Mouse (Mus musculus) heart, postnatal 0 days (tissue): ENCODE data around the gene Adamts3. TPM values are rescaled to one million over a fixed set of nuclear protein-coding genes. Genes with fewer than 3 reads are reported as not detected.
A peak's percentile ranks its signal among the peaks of the same experiment; 100 is the strongest.

Source experiments
- ATAC-seq: fragments of 200-750 bp; cut with Nextera tagmentation; 2 replicates; pipeline ENCODE4 v1.8.0; 2017; ENCODE audit warnings: low read depth, moderate number of reproducible peaks, moderate library complexity; ENCODE audit not compliant: insufficient read depth
- DNase-seq: peaks from one replicate; pipeline ENCODE4 v3.0.0-alpha.2; 2016; ENCODE audit warnings: low spot score
- H3K27ac ChIP-seq: fragments of 300-500 bp; sonication (generic); 2 replicates; pipeline ENCODE4 v1.5.1; 2014; ENCODE audit warnings: low read depth, mild to moderate bottlenecking
- H3K27me3 ChIP-seq: fragments of 300-500 bp; sonication (generic); 2 replicates; pipeline ENCODE4 v1.6.1; 2014; ENCODE audit warnings: low read length, mixed read lengths; ENCODE audit not compliant: control insufficient read depth, insufficient read depth
- H3K36me3 ChIP-seq: fragments of 300-500 bp; sonication (generic); replicated peaks from 2 replicates; pipeline ENCODE4 v1.6.1; 2014; ENCODE audit warnings: low read length, mixed read lengths; ENCODE audit not compliant: control insufficient read depth, insufficient read depth
- H3K4me1 ChIP-seq: fragments of 300-500 bp; sonication (generic); 2 replicates; pipeline ENCODE4 v1.6.1; 2014; ENCODE audit warnings: antibody characterized with exemption; ENCODE audit not compliant: control insufficient read depth, insufficient read depth
- H3K4me2 ChIP-seq: fragments of 300-500 bp; sonication (generic); 2 replicates; pipeline ENCODE4 v1.6.1; 2014; ENCODE audit warnings: low read depth, mild to moderate bottlenecking, low read length, moderate library complexity
- H3K4me3 ChIP-seq: fragments of 300-500 bp; sonication (generic); 2 replicates; pipeline ENCODE4 v1.5.1; 2014; ENCODE audit warnings: low read depth, low read length
- H3K9ac ChIP-seq: fragments of 300-500 bp; sonication (generic); replicated peaks from 2 replicates; pipeline ENCODE4 v1.6.1; 2014; ENCODE audit warnings: low read depth, low read length, mixed read lengths
- H3K9me3 ChIP-seq: fragments of 300-500 bp; sonication (generic); replicated peaks from 2 replicates; pipeline ENCODE4 v1.6.1; 2016; ENCODE audit warnings: low read length; ENCODE audit not compliant: control insufficient read depth
- CTCF ChIP-seq: IDR thresholded peaks from 2 replicates; pipeline ENCODE4 v1.5.1; 2016; ENCODE audit warnings: antibody characterized with exemption, control low read depth, low read depth
- EP300 ChIP-seq: IDR thresholded peaks from 2 replicates; pipeline ENCODE4 v1.6.1; 2016; ENCODE audit warnings: antibody characterized with exemption, low read depth
- WGBS: fragments of 180-500 bp; shearing (Covaris S2); extraction: QIAGEN DNeasy Blood & Tissue Kit; methylation state at CpG from one replicate; pipeline ENCODE4 v1.1.7; 2014; 5-methylcytosine and 5-hydroxymethylcytosine counted together
- polyA plus RNA-seq: library from polyadenylated mRNA; unstranded; fragments of >200 nt; fragmentation: Nextera tagmentation; extraction: Ambion mirVana; gene quantifications from 2 replicates; pipeline ENCODE4 v1.2.1, GENCODE M21; 2015
- total RNA-seq: library from RNA; depleted of rRNA; stranded (reverse); fragments of >200 nt; gene quantifications from 2 replicates; pipeline ENCODE4 v1.2.3, GENCODE M21; 2014; ENCODE audit warnings: low replicate concordance

Adamts3 gene
- total and polyA plus RNA-seq, 2 experiments from 2014 or later: 3.8 to 8.9 TPM

- Histone ChIP-seq H3K4me3 (no peak overlapping the region), H3K27me3 (no peaks in the 10 kb centered on the region), H3K9ac (no peak overlapping the region), H3K36me3 (no peaks in the 10 kb centered on the region), H3K27ac (no peak overlapping the region), H3K9me3 (no peaks in the 10 kb centered on the region), H3K4me2 (no peak overlapping the region), H3K4me1 (peaks cover 7% of the 10 kb centered on the region; the same call in 1 of the 2 replicates)
- DNase-seq (no peak), ATAC-seq (no peak)
- WGBS: 78% methylated on average over 3 of the region's 3 CpGs
- TF ChIP-seq CTCF (no peak), EP300 (no peak)
Measured at GRCm38 (mm10) chr5:89730411-89730810, 152.7 kb downstream of the Adamts3 start.

- 19% methylated on average over 3 of the region's 3 CpGs for WGBS
- H3K27ac ChIP-seq: 0 out of 2 replicates have a peak overlapping the region, but pooled peaks have one; percentile 23
- no peaks in the 10 kb centered on the region for H3K27me3 ChIP-seq
- H3K9ac ChIP-seq: no peak overlapping the region
- no peak overlapping the region for H3K4me2 ChIP-seq
- no peaks in the 10 kb centered on the region for H3K36me3 ChIP-seq
- TF ChIP-seq CTCF: no peak
- H3K4me3 ChIP-seq: no peak overlapping the region
- H3K9me3 ChIP-seq: no peaks in the 10 kb centered on the region
- peaks cover 7% of the 10 kb centered on the region; the same call in 1 of the 2 replicates for H3K4me1 ChIP-seq
- ATAC-seq (no peak), DNase-seq (peak; percentile 41)
Measured at GRCm38 (mm10) chr5:89728117-89728516, 155.0 kb downstream of the Adamts3 start.

- DNase-seq (peak; percentile 8), ATAC-seq (no peak)
- no peaks in the 10 kb centered on the region for H3K27me3 ChIP-seq
- no peak overlapping the region for H3K4me3 ChIP-seq
- no peaks in the 10 kb centered on the region for H3K9me3 ChIP-seq
- H3K9ac ChIP-seq: no peak overlapping the region
- no peaks in the 10 kb centered on the region for H3K36me3 ChIP-seq
- no peak for TF ChIP-seq CTCF
- TF ChIP-seq EP300: no peak
- peaks cover 7% of the 10 kb centered on the region; the same call in 1 of the 2 replicates for H3K4me1 ChIP-seq
- 33% methylated on average over 6 of the region's 6 CpGs for WGBS
- peak overlapping the region; percentile 52 for H3K27ac ChIP-seq
- 0 out of 2 replicates have a peak overlapping the region, but pooled peaks have one; percentile 15 for H3K4me2 ChIP-seq
Measured at GRCm38 (mm10) chr5:89727497-89728057, 155.6 kb downstream of the Adamts3 start.

- no peak overlapping the region for H3K9ac ChIP-seq
- 0 out of 2 replicates have a peak, but pooled peaks cover 10% of the 10 kb centered on the region for H3K4me1 ChIP-seq
- TF ChIP-seq EP300: no peak
- TF ChIP-seq CTCF: peak; percentile 31
- ATAC-seq (no peak), DNase-seq (no peak)
- H3K27ac ChIP-seq: no peak overlapping the region
- no peaks in the 10 kb centered on the region for H3K36me3 ChIP-seq
- no peaks in the 10 kb centered on the region for H3K9me3 ChIP-seq
- no peaks in the 10 kb centered on the region for H3K27me3 ChIP-seq
- H3K4me2 ChIP-seq: no peak overlapping the region
- no peak overlapping the region for H3K4me3 ChIP-seq
- WGBS: 53% methylated on average over 2 of the region's 2 CpGs
Measured at GRCm38 (mm10) chr5:89714552-89714951, 168.6 kb downstream of the Adamts3 start.

- no peak overlapping the region for H3K4me3 ChIP-seq
- no peak overlapping the region for H3K4me2 ChIP-seq
- WGBS: 33% methylated on average over 7 of the region's 7 CpGs
- peak overlapping the region; percentile 4; the same call in 1 of the 2 replicates for H3K27ac ChIP-seq
- no peak overlapping the region for H3K9ac ChIP-seq
- no peaks in the 10 kb centered on the region for H3K9me3 ChIP-seq
- 0 out of 2 replicates have a peak, but pooled peaks cover 10% of the 10 kb centered on the region for H3K4me1 ChIP-seq
- H3K27me3 ChIP-seq: no peaks in the 10 kb centered on the region
- DNase-seq (no peak), ATAC-seq (no peak)
- TF ChIP-seq CTCF (no peak), EP300 (no peak)
- H3K36me3 ChIP-seq: no peaks in the 10 kb centered on the region; the same call in 1 of the 2 replicates
Measured at GRCm38 (mm10) chr5:89711116-89711859, 171.8 kb downstream of the Adamts3 start.
